Mouse (Mus musculus) T-helper 17 cell (primary cell): ENCODE measurements at regions not wholly inside any gene's neighbourhood (a gene's known extent, or its start where the extent isn't known, plus 50 kb on each side); places are given as distances from the start of the nearest gene placed in this dataset.

Experiments used
- in situ Hi-C, 2 experiments: fragments of 300-600 bp; cut with MboI, MseI; formaldehyde crosslinking; loops; 1 replicate in 1 of 2; 2 replicates in 1 of 2; pipeline ENCODE4 v1.15.1; 2025; ENCODE audit warnings: high pct_unique_total_duplicates in 2 of 2

GRCm38 (mm10) chr6:141134176-141134575 lies 114.9 kb upstream of the Pde3a start:
- in situ Hi-C loops = no loop called here

- in situ Hi-C loops = no loop called here
Measured at GRCm38 (mm10) chr6:141136664-141137375, 112.2 kb upstream of the Pde3a start.

- in situ Hi-C loops = loop anchor here in 1 of 2 experiments (10.0 kb wide), 1 partner anchor 736 kb away; no protein-coding TSS in a partner anchor
Measured at GRCm38 (mm10) chr6:141141016-141141415, 108.1 kb upstream of the Pde3a start.

GRCm38 (mm10) chr6:141148417-141149169 lies 100.5 kb upstream of the Pde3a start:
- in situ Hi-C loops = loop anchor here in 1 of 2 experiments (10.0 kb wide), 1 partner anchor 744 kb away; no protein-coding TSS in a partner anchor

- in situ Hi-C loops = loop anchor here in 1 of 2 experiments (10.0 kb wide), 1 partner anchor 745 kb away; no protein-coding TSS in a partner anchor
Measured at GRCm38 (mm10) chr6:141149170-141149917, 99.7 kb upstream of the Pde3a start.

- in situ Hi-C loops = no loop called here
Measured at GRCm38 (mm10) chr6:141159326-141159725, 89.7 kb upstream of the Pde3a start.

- in situ Hi-C loops = loop anchor here in 1 of 2 experiments (10.0 kb wide), 1 partner anchor 1403 kb away; no protein-coding TSS in a partner anchor
Measured at GRCm38 (mm10) chr6:141161626-141162233, 87.3 kb upstream of the Pde3a start.

GRCm38 (mm10) chr6:141167270-141167669 lies 81.8 kb upstream of the Pde3a start:
- in situ Hi-C loops = loop anchor here in 1 of 2 experiments (10.0 kb wide), 1 partner anchor 1398 kb away; no protein-coding TSS in a partner anchor

- in situ Hi-C loops = loop anchor here in 1 of 2 experiments (10.0 kb wide), 1 partner anchor 1396 kb away; no protein-coding TSS in a partner anchor
Measured at GRCm38 (mm10) chr6:141168356-141168755, 80.7 kb upstream of the Pde3a start.

- in situ Hi-C loops = no loop called here
Measured at GRCm38 (mm10) chr6:141183782-141184181, 65.3 kb upstream of the Pde3a start.

GRCm38 (mm10) chr6:141188036-141188435 lies 61.0 kb upstream of the Pde3a start:
- in situ Hi-C loops = no loop called here

GRCm38 (mm10) chr6:141189093-141189492 lies 60.0 kb upstream of the Pde3a start:
- in situ Hi-C loops = no loop called here

- in situ Hi-C loops = no loop called here
Measured at GRCm38 (mm10) chr6:141189701-141190100, 59.4 kb upstream of the Pde3a start.

GRCm38 (mm10) chr6:141190383-141190782 lies 58.7 kb upstream of the Pde3a start:
- in situ Hi-C loops = no loop called here

GRCm38 (mm10) chr6:141197501-141197900 lies 51.6 kb upstream of the Pde3a start:
- in situ Hi-C loops = no loop called here
